Mouse (Mus musculus): Measurements from ENCODE around the gene Olfr1015. TPM values are rescaled to one million over a fixed set of nuclear protein-coding genes. Genes with fewer than 3 reads are reported as not detected.

The Olfr1015 gene
- total RNA-seq (2012; rRNA removed), result not detected in 2 replicates
- not detected for polyA plus RNA-seq (2012; ENCODE audit: insufficient read depth in 1 of 2, insufficient read length in 2 of 2, low read depth in 1 of 2, low replicate concordance in 2 of 2, missing spikeins in 1 of 2)

- Histone ChIP-seq H3K79me2 (ENCODE audit: control insufficient read depth, insufficient read depth, low read length, poor library complexity) (no peaks in the 10 kb centered on the region), H3K4me3 (ENCODE audit: control insufficient read depth in 1 of 2, insufficient read depth in 1 of 2, low read depth in 2 of 2, low read length in 2 of 2) (no peak within 1 kb of the TSS), H3K27me3 (ENCODE audit: control insufficient read depth in 1 of 2, insufficient read depth in 2 of 2, low read length in 2 of 2) (no peaks in the 10 kb centered on the region), H3K36me3 (ENCODE audit: control insufficient read depth in 1 of 2, insufficient read depth in 2 of 2, low read length in 2 of 2) (no peaks in the 10 kb centered on the region), H3K9ac (ENCODE audit: control insufficient read depth, low read depth, low read length, poor library complexity, severe bottlenecking) (no peak within 1 kb of the TSS), H3K9me3 (replicated peaks; ENCODE audit: insufficient read depth, low read length) (no peaks in the 10 kb centered on the region), H3K4me1 (ENCODE audit: control insufficient read depth in 1 of 2, insufficient read depth in 2 of 2, low read length in 2 of 2) (no peaks in the 10 kb centered on the region), H3K27ac (ENCODE audit: control insufficient read depth, low read depth, low read length) (no peak within 1 kb of the TSS)
- DNase-seq (ENCODE audit: low read depth, low spot score), result no peak
- TF ChIP-seq HCFC1 (IDR thresholded peaks at IDR 0.05; ENCODE audit: low read depth, low read length) (no peak), ZKSCAN1 (IDR thresholded peaks at IDR 0.05; ENCODE audit: low read depth, low read length) (no peak)
These were observed at the start of gene Olfr1015 for GRCm38 (mm10) chr2:85781717-85782116. Gene Olfr1015 (plus strand): TSS chr2:85782017.

- Histone ChIP-seq H3K27ac (ENCODE audit: control insufficient read depth, low read depth, low read length) (no peak overlapping the region), H3K4me3 (ENCODE audit: control insufficient read depth in 1 of 2, insufficient read depth in 1 of 2, low read depth in 2 of 2, low read length in 2 of 2) (no peak overlapping the region), H3K9ac (ENCODE audit: control insufficient read depth, low read depth, low read length, poor library complexity, severe bottlenecking) (no peak overlapping the region), H3K9me3 (replicated peaks; ENCODE audit: insufficient read depth, low read length) (no peaks in the 10 kb centered on the region), H3K27me3 (ENCODE audit: control insufficient read depth in 1 of 2, insufficient read depth in 2 of 2, low read length in 2 of 2) (no peaks in the 10 kb centered on the region), H3K4me1 (ENCODE audit: control insufficient read depth in 1 of 2, insufficient read depth in 2 of 2, low read length in 2 of 2) (no peaks in the 10 kb centered on the region), H3K36me3 (ENCODE audit: control insufficient read depth in 1 of 2, insufficient read depth in 2 of 2, low read length in 2 of 2) (no peaks in the 10 kb centered on the region), H3K79me2 (ENCODE audit: control insufficient read depth, insufficient read depth, low read length, poor library complexity) (no peaks in the 10 kb centered on the region)
- no peak for DNase-seq (ENCODE audit: low read depth, low spot score)
- no peak for TF ChIP-seq HCFC1 (IDR thresholded peaks at IDR 0.05; ENCODE audit: low read depth, low read length)
- TF ChIP-seq POLR2A (IDR thresholded peaks at IDR 0.05; ENCODE audit: control insufficient read depth in 1 of 2, insufficient read depth in 1 of 2, low read depth in 1 of 2, low read length in 2 of 2, poor library complexity in 1 of 2), result no peak
- no peak for TF ChIP-seq MAX (IDR thresholded peaks at IDR 0.05; ENCODE audit: low read length)
- TF ChIP-seq MAFK (IDR thresholded peaks at IDR 0.05; ENCODE audit: borderline replicate concordance, low read depth, low read length), result no peak
- TF ChIP-seq JUND (IDR thresholded peaks at IDR 0.05; ENCODE audit: low read depth, low read length), result no peak
- TF ChIP-seq ZC3H11A (IDR thresholded peaks at IDR 0.05; ENCODE audit: low read depth, low read length), result no peak
These were observed 28.0 kb upstream of the Olfr1015 start for GRCm38 (mm10) chr2:85753822-85754221.

- DNase-seq (ENCODE audit: low read depth, low spot score), result no peak
- Histone ChIP-seq H3K27ac (ENCODE audit: control insufficient read depth, low read depth, low read length) (no peak within 1 kb of the TSS), H3K4me3 (ENCODE audit: control insufficient read depth in 1 of 2, insufficient read depth in 1 of 2, low read depth in 2 of 2, low read length in 2 of 2) (no peak within 1 kb of the TSS), H3K9ac (ENCODE audit: control insufficient read depth, low read depth, low read length, poor library complexity, severe bottlenecking) (no peak within 1 kb of the TSS), H3K9me3 (replicated peaks; ENCODE audit: insufficient read depth, low read length) (no peaks in the 10 kb centered on the region), H3K27me3 (ENCODE audit: control insufficient read depth in 1 of 2, insufficient read depth in 2 of 2, low read length in 2 of 2) (no peaks in the 10 kb centered on the region), H3K36me3 (ENCODE audit: control insufficient read depth in 1 of 2, insufficient read depth in 2 of 2, low read length in 2 of 2) (no peaks in the 10 kb centered on the region), H3K79me2 (ENCODE audit: control insufficient read depth, insufficient read depth, low read length, poor library complexity) (no peaks in the 10 kb centered on the region), H3K4me1 (ENCODE audit: control insufficient read depth in 1 of 2, insufficient read depth in 2 of 2, low read length in 2 of 2) (no peaks in the 10 kb centered on the region)
- no peak for TF ChIP-seq POLR2AphosphoS5 (IDR thresholded peaks at IDR 0.05; ENCODE audit: borderline replicate concordance, low read depth, low read length)
- TF ChIP-seq POLR2AphosphoS2 (IDR thresholded peaks at IDR 0.05; ENCODE audit: low read length), result no peak
- TF ChIP-seq SMC3 (IDR thresholded peaks at IDR 0.05; ENCODE audit: low read depth, low read length), result no peak
- TF ChIP-seq E2F4 (IDR thresholded peaks at IDR 0.05; ENCODE audit: borderline replicate concordance, low read depth, low read length), result no peak
- no peak for TF ChIP-seq MAZ (IDR thresholded peaks at IDR 0.05; ENCODE audit: low read depth, low read length)
- no peak for TF ChIP-seq CTCF (IDR thresholded peaks at IDR 0.05 in 2 of 3, conservative IDR thresholded peaks at IDR 0.05 in 1 of 3; ENCODE audit: control insufficient read depth in 1 of 3, insufficient read depth in 1 of 3, low read depth in 2 of 3, low read length in 3 of 3, poor library complexity in 1 of 3, severe bottlenecking in 1 of 3)
- TF ChIP-seq MAX (IDR thresholded peaks at IDR 0.05; ENCODE audit: low read length), result no peak
- TF ChIP-seq ZNF384 (IDR thresholded peaks at IDR 0.05; ENCODE audit: low read depth, low read length), result no peak
- TF ChIP-seq ETS1 (IDR thresholded peaks at IDR 0.05; ENCODE audit: low read depth, low read length), result no peak
- TF ChIP-seq GATA1 (IDR thresholded peaks at IDR 0.05; ENCODE audit: low read depth, low read length), result no peak
- TF ChIP-seq ZC3H11A (IDR thresholded peaks at IDR 0.05; ENCODE audit: low read depth, low read length), result no peak
- TF ChIP-seq UBTF (IDR thresholded peaks at IDR 0.05; ENCODE audit: borderline replicate concordance, insufficient read depth, low read depth, low read length), result no peak
These were observed 19.2 kb upstream of the Olfr1015 start, which contains the start of gene Olfr1012 for GRCm38 (mm10) chr2:85762666-85763065. Gene Olfr1012 (minus strand): TSS chr2:85762766.
